Mouse (Mus musculus) liver, embryonic 14.5 days (tissue): ENCODE measurements around the gene Rpl29.
A peak's percentile ranks its signal among the peaks of the same experiment; 100 is the strongest.

Experiments
- CTCF ChIP-seq: IDR thresholded peaks from 2 replicates; pipeline ENCODE4 v1.5.1; 2016; ENCODE audit warnings: antibody characterized with exemption, low read depth, control low read depth
- EP300 ChIP-seq: IDR thresholded peaks from 2 replicates; pipeline ENCODE4 v1.6.1; 2016; ENCODE audit warnings: antibody characterized with exemption, low read depth

DNA sequence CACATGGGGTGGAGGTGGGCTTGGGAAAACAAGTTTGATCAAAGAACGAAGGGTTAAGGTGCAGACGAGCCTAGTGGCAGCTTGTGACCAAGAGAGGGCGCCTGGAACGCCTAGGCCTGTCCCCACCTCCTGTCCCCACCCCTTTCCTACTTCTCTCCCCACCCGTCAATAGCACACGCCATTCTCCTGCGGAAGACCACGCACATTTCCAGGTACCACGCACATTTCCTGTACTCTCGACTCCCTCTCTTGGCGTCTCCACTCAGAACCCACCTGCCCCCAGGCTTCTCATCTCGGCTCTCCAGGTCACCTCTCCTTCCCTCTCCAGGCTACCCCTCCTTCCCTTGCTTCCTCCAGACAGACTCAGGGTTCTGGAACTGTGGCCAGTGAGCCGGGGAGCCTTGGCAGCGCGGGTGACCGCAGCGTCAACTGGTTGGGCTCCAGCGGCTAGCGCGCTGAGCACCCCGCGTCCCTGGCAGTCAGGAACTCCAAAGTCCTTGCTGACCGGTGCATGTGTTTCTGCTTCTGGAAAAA lies 19.3 kb downstream of the Rpl29 start:
- TF ChIP-seq CTCF (peak; percentile 78), EP300 (no peak)
